Mouse (Mus musculus) macrophage (primary cell): ENCODE measurements around the gene Lhcgr. TPM values are rescaled to one million over a fixed set of nuclear protein-coding genes. Genes with fewer than 3 reads are reported as not detected.
"Not testable (repeated sequence)": the region's sequence is repeated elsewhere in the genome, so short reads cannot be mapped to it uniquely, and the experiment has no call there.

Experiments
- H3K27ac ChIP-seq: fragments of 350-480 bp; formaldehyde crosslinking; 2 replicates; pipeline ENCODE4 v1.9.0; 2021
- H3K36me3 ChIP-seq: fragments of 350-480 bp; formaldehyde crosslinking; 2 replicates; pipeline ENCODE4 v1.9.0; 2021; ENCODE audit errors: inconsistent target
- H3K4me3 ChIP-seq: fragments of 350-480 bp; formaldehyde crosslinking; 2 replicates; pipeline ENCODE4 v1.9.0; 2021; ENCODE audit errors: inconsistent target
- H3K79me2 ChIP-seq: fragments of 350-480 bp; formaldehyde crosslinking; 2 replicates; pipeline ENCODE4 v1.9.0; 2021; ENCODE audit errors: inconsistent target
- WGBS: methylation state at CpG from one replicate; pipeline ENCODE4 v1.1.7; 2026; ENCODE audit warnings: inconsistent platforms; ENCODE audit not compliant: missing documents; 5-methylcytosine and 5-hydroxymethylcytosine counted together
- polyA plus RNA-seq: library from polyadenylated mRNA; stranded (reverse); fragments of 250-400 nt; gene quantifications from 3 replicates; pipeline ENCODE4 v1.2.4, GENCODE M21; 2018; ENCODE audit warnings: inconsistent platforms
- total RNA-seq, 78 experiments: library from RNA; depleted of rRNA; stranded (reverse); fragments of 250-400 nt; gene quantifications; 1 replicate in 9 of 78; 2 replicates in 24 of 78; 3 replicates in 43 of 78; 4 replicates in 2 of 78; pipeline ENCODE4 v1.2.4; 2018; ENCODE audit warnings: inconsistent platforms in 56 of 78

Gene Lhcgr
- not detected for total RNA-seq (2018; cell fraction: chromatin; rRNA removed)
- not detected for total RNA-seq (2018; cell fraction: cytosol; rRNA removed)
- not detected for total RNA-seq (2018; cell fraction: nucleus; rRNA removed)
- not detected in 3 replicates for polyA plus RNA-seq

GRCm38 (mm10) chr17:88791440-88792152 is at the start of gene Lhcgr:
Lhcgr (minus strand) TSS chr17:88791990.
- Histone ChIP-seq H3K4me3 (no peak within 1 kb of the TSS), H3K27ac (no peak within 1 kb of the TSS), H3K79me2 (no peaks in the 10 kb centered on the region), H3K36me3 (no peaks in the 10 kb centered on the region)
- 63% methylated on average over 25 of the region's 31 CpGs for WGBS

GRCm38 (mm10) chr17:88817601-88818000 is 25.8 kb upstream of the Lhcgr start:
- no peak overlapping the region for H3K4me3 ChIP-seq
- H3K36me3 ChIP-seq = no peaks in the 10 kb centered on the region
- no peak overlapping the region for H3K27ac ChIP-seq
- no peaks in the 10 kb centered on the region for H3K79me2 ChIP-seq
- 97% methylated on average over 2 of the region's 2 CpGs for WGBS

GRCm38 (mm10) chr17:88812943-88813342 is 21.2 kb upstream of the Lhcgr start:
- not testable (repeated sequence) for H3K79me2 ChIP-seq

GRCm38 (mm10) chr17:88810807-88811206 is 19.0 kb upstream of the Lhcgr start:
- Histone ChIP-seq H3K4me3 (no peak overlapping the region), H3K36me3 (no peaks in the 10 kb centered on the region), H3K27ac (no peak overlapping the region), H3K79me2 (no peaks in the 10 kb centered on the region)
- 89% methylated on average over 5 of the region's 5 CpGs for WGBS

More at GRCm38 (mm10) chr17:88812943-88813342, 21.2 kb upstream of the Lhcgr start:
- H3K27ac ChIP-seq, H3K36me3 ChIP-seq, H3K4me3 ChIP-seq: not testable (repeated sequence)
- 84% methylated on average over 3 of the region's 3 CpGs for WGBS

GRCm38 (mm10) chr17:88806421-88806820 is 14.6 kb upstream of the Lhcgr start:
- no peak overlapping the region for H3K27ac ChIP-seq
- no peaks in the 10 kb centered on the region for H3K79me2 ChIP-seq
- WGBS = 34% methylated on average over 8 of the region's 8 CpGs
- H3K36me3 ChIP-seq = no peaks in the 10 kb centered on the region
- no peak overlapping the region for H3K4me3 ChIP-seq

- Histone ChIP-seq H3K27ac (no peak overlapping the region), H3K4me3 (no peak overlapping the region), H3K36me3 (no peaks in the 10 kb centered on the region), H3K79me2 (no peaks in the 10 kb centered on the region)
Observed at GRCm38 (mm10) chr17:88803441-88803840, 11.7 kb upstream of the Lhcgr start.

- Histone ChIP-seq H3K27ac (no peak overlapping the region), H3K36me3 (no peaks in the 10 kb centered on the region), H3K79me2 (no peaks in the 10 kb centered on the region), H3K4me3 (no peak overlapping the region)
- WGBS = 5% methylated on average over 2 of the region's 2 CpGs
Observed at GRCm38 (mm10) chr17:88790680-88791079, 1.1 kb downstream of the Lhcgr start.

GRCm38 (mm10) chr17:88788392-88788791 is 3.4 kb downstream of the Lhcgr start:
- no peak overlapping the region for H3K27ac ChIP-seq
- no peaks in the 10 kb centered on the region for H3K36me3 ChIP-seq
- 85% methylated on average over 2 of the region's 2 CpGs for WGBS
- H3K79me2 ChIP-seq = no peaks in the 10 kb centered on the region
- no peak overlapping the region for H3K4me3 ChIP-seq

- Histone ChIP-seq H3K4me3 (no peak overlapping the region), H3K36me3 (no peaks in the 10 kb centered on the region), H3K79me2 (no peaks in the 10 kb centered on the region), H3K27ac (no peak overlapping the region)
- 98% methylated on average over 6 of the region's 6 CpGs for WGBS
Observed at GRCm38 (mm10) chr17:88786881-88787280, 4.9 kb downstream of the Lhcgr start.

GRCm38 (mm10) chr17:88786385-88786784 is 5.4 kb downstream of the Lhcgr start:
- Histone ChIP-seq H3K36me3 (no peaks in the 10 kb centered on the region), H3K27ac (no peak overlapping the region), H3K79me2 (no peaks in the 10 kb centered on the region), H3K4me3 (no peak overlapping the region)
- 82% methylated on average over 4 of the region's 4 CpGs for WGBS

GRCm38 (mm10) chr17:88779148-88779547 is 12.6 kb downstream of the Lhcgr start:
- no peaks in the 10 kb centered on the region for H3K79me2 ChIP-seq
- no peak overlapping the region for H3K27ac ChIP-seq
- H3K36me3 ChIP-seq = no peaks in the 10 kb centered on the region
- H3K4me3 ChIP-seq = no peak overlapping the region
- WGBS = 73% methylated on average over 3 of the region's 3 CpGs

GRCm38 (mm10) chr17:88774103-88774526 is 17.7 kb downstream of the Lhcgr start:
- no peaks in the 10 kb centered on the region for H3K79me2 ChIP-seq
- no peak overlapping the region for H3K4me3 ChIP-seq
- H3K27ac ChIP-seq = no peak overlapping the region
- 88% methylated on average over 9 of the region's 9 CpGs for WGBS
- H3K36me3 ChIP-seq = no peaks in the 10 kb centered on the region

- Histone ChIP-seq H3K4me3 (no peak overlapping the region), H3K79me2 (no peaks in the 10 kb centered on the region), H3K36me3 (no peaks in the 10 kb centered on the region), H3K27ac (no peak overlapping the region)
- 91% methylated on average over 7 of the region's 7 CpGs for WGBS
Observed at GRCm38 (mm10) chr17:88770081-88770480, 21.7 kb downstream of the Lhcgr start.

GRCm38 (mm10) chr17:88769283-88769859 is 22.4 kb downstream of the Lhcgr start:
- Histone ChIP-seq H3K79me2 (no peaks in the 10 kb centered on the region), H3K27ac (no peak overlapping the region), H3K4me3 (no peak overlapping the region), H3K36me3 (no peaks in the 10 kb centered on the region)
- WGBS = 86% methylated on average over 2 of the region's 2 CpGs

GRCm38 (mm10) chr17:88766857-88767256 is 24.9 kb downstream of the Lhcgr start:
- H3K36me3 ChIP-seq = no peaks in the 10 kb centered on the region
- no peak overlapping the region for H3K4me3 ChIP-seq
- 91% methylated on average over 6 of the region's 6 CpGs for WGBS
- H3K79me2 ChIP-seq = no peaks in the 10 kb centered on the region
- H3K27ac ChIP-seq = no peak overlapping the region
